Mouse (Mus musculus) gastrocnemius, postnatal 4 days (tissue): ENCODE results near the gene Gm10142. TPM values are rescaled to one million over a fixed set of nuclear protein-coding genes. Genes with fewer than 3 reads are reported as not detected.
A peak's percentile ranks its signal among the peaks of the same experiment; 100 is the strongest.
"Not testable (repeated sequence)": the region's sequence is repeated elsewhere in the genome, so short reads cannot be mapped to it uniquely, and the experiment has no call there.

Experiments used
- DNase-seq, 2 experiments: peaks; one replicate each; pipeline ENCODE4 v3.0.0; 2021 to 2022; ENCODE audit warnings: low spot score in 2 of 2, mixed read lengths in 2 of 2
- long read RNA-seq, 2 experiments: library from polyadenylated mRNA; stranded (forward); transcript quantifications; one replicate each; pipeline ENCODE4 v2.0.0; 2021
- total RNA-seq, 2 experiments: library from RNA; stranded (reverse); gene quantifications; 2 replicates each; pipeline ENCODE4 v1.2.3; 2021

Gm10142 gene
- total RNA-seq, result not detected
- long read RNA-seq, experiment 1, result 0 reads
- long read RNA-seq, experiment 2, result 0 reads

DNA sequence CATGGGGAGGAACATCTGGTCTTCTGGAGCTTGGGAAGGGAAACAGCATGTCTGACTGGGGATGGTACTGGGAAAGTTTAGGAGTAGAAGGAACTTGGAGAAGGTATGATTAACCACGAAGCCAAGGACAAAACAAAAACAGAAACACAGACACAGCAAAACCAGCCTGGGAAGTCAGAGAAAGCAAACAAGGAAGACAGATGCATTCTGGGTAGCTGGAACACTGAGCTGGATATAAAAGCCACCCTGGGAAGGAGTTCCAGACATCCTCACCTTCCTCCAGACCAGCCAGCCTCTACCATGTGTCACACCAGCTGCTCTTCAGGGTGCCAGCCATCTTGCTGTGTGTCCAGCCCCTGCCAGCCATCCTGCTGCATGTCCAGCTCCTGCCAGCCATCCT, at the start of gene Gm10142:
Gene Gm10142, plus strand, starts transcription at position 301 of the 400 bp plus-strand sequence.
- DNase-seq, result no peak

GRCm38 (mm10) chr10:77666342-77666741, 49.3 kb upstream of the Gm10142 start:
- DNase-seq, result peak in 1 of 2 experiments; percentile 22

GRCm38 (mm10) chr10:77667402-77667801, 48.2 kb upstream of the Gm10142 start:
- DNase-seq, result peak in 1 of 2 experiments; percentile 11

- no peak for DNase-seq
These were observed 44.9 kb upstream of the Gm10142 start for GRCm38 (mm10) chr10:77670710-77671109.

GRCm38 (mm10) chr10:77671519-77671918, 44.1 kb upstream of the Gm10142 start:
- DNase-seq, result no peak

GRCm38 (mm10) chr10:77673765-77674164, 41.8 kb upstream of the Gm10142 start:
- no peak for DNase-seq

GRCm38 (mm10) chr10:77677562-77677961, 38.0 kb upstream of the Gm10142 start:
- DNase-seq, result no peak

- DNase-seq, result no peak
These were observed 32.6 kb upstream of the Gm10142 start for GRCm38 (mm10) chr10:77682994-77683393.

- no peak for DNase-seq
These were observed 31.4 kb upstream of the Gm10142 start for GRCm38 (mm10) chr10:77684181-77684580.

GRCm38 (mm10) chr10:77685895-77686664, 29.5 kb upstream of the Gm10142 start, which contains the start of gene Tspear:
TSS of gene Tspear (plus strand) at chr10:77686569.
- DNase-seq, result no peak

- DNase-seq, result no peak
These were observed 28.6 kb upstream of the Gm10142 start for GRCm38 (mm10) chr10:77687021-77687420.

GRCm38 (mm10) chr10:77690356-77690807, 25.2 kb upstream of the Gm10142 start, which contains the start of gene Gm19402:
TSS of gene Gm19402 (minus strand) at chr10:77690757.
- not testable (repeated sequence) for DNase-seq

- DNase-seq, result no peak
These were observed 18.5 kb upstream of the Gm10142 start, which contains the start of gene Gm9508 for GRCm38 (mm10) chr10:77697133-77697532. TSS of gene Gm9508 (minus strand) at chr10:77697233.

DNA sequence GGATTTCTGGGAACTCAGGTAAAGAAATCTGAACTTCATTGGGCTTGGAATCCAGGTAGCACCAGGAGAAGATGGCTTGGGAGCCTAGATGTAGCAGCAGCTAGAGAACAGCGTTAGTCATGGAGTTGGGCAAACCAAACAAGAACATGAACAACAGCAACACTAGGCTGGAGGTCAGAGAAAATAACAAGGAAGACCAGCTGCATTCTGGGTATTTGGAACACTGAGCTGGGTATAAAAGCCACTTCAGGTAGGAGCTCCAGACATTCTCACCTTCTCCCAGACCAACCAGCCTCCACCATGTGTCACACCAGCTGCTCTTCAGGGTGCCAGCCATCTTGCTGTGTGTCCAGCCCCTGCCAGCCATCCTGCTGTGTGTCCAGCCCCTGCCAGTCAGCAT, 9.3 kb upstream of the Gm10142 start, which contains the start of gene Gm10272:
Gene Gm10272, plus strand, starts transcription at position 301 of the 400 bp plus-strand sequence.
- no peak for DNase-seq

- DNase-seq, result no peak
These were observed 5.8 kb upstream of the Gm10142 start for GRCm38 (mm10) chr10:77709831-77710230.

- not testable (repeated sequence) for DNase-seq
These were observed 4.5 kb upstream of the Gm10142 start, which contains the start of gene Gm10024 for GRCm38 (mm10) chr10:77711157-77711556. TSS of gene Gm10024 (plus strand) at chr10:77711457.

- DNase-seq, result no peak
These were observed 1.9 kb upstream of the Gm10142 start for GRCm38 (mm10) chr10:77713734-77714133.

DNA sequence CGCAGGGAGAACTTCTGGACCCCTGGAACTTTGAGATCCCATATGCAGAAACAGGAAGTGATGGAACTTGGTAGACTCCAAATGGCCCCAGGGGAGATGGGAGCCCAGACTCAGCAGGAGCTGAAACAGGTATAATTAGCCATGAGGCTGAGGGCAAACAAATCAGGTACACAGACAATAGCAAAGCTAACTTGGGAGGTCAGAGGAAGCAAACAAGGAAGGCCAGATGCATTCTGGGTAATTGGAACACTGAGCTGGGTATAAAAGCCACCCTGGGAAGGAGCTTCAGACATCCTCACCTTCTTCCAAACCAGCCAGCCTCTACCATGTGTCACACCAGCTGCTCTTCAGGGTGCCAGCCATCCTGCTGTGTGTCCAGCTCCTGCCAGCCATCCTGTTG, 4.7 kb downstream of the Gm10142 start, which contains the start of gene Krtap12-1:
Gene Krtap12-1, plus strand, starts transcription at position 301 of the 400 bp plus-strand sequence.
- not testable (repeated sequence) for DNase-seq

DNA sequence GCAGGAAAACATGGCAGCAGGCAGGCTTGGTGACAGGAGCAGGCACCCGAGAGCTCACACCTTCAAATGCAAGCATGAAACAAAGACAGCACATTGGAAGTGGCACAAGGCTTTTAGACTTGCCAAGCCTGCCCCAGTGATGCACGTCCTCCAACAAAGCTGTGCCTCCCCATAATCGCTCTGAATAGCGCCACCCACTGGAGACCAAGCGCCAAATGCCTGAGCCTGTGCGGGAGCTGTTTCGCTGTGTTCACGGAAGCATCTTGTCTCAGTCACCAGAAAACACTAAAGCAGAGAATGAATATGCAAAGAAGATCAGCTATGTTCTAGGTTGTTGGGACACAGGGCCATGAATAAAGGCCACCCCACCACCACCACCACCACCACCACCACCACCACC, 9.2 kb downstream of the Gm10142 start:
- no peak for DNase-seq

- no peak for DNase-seq
These were observed 10.6 kb downstream of the Gm10142 start, which contains the start of gene Gm10100 for GRCm38 (mm10) chr10:77726186-77726585. TSS of gene Gm10100 (plus strand) at chr10:77726486.

GRCm38 (mm10) chr10:77728280-77728679, 12.7 kb downstream of the Gm10142 start:
- no peak for DNase-seq

GRCm38 (mm10) chr10:77729241-77729640, 13.6 kb downstream of the Gm10142 start:
- DNase-seq, result no peak
